Mouse (Mus musculus) myocyte (in vitro differentiated cells): ENCODE results near the gene Kbtbd3. TPM values are rescaled to one million over a fixed set of nuclear protein-coding genes. Genes with fewer than 3 reads are reported as not detected.
A peak's percentile ranks its signal among the peaks of the same experiment; 100 is the strongest.

Source experiments
- H3K27me3 ChIP-seq: one replicate; pipeline ENCODE4 v1.6.1; 2011; ENCODE audit not compliant: control insufficient read depth, insufficient read depth, insufficient read length
- H3K36me3 ChIP-seq: one replicate; pipeline ENCODE4 v1.6.1; 2011; ENCODE audit not compliant: control insufficient read depth, insufficient read depth
- H3K4me2 ChIP-seq: one replicate; pipeline ENCODE4 v1.6.1; 2011; ENCODE audit warnings: low read depth, control low read depth
- H3K4me3 ChIP-seq: one replicate; pipeline ENCODE4 v1.5.1; 2011; ENCODE audit warnings: mild to moderate bottlenecking, control low read depth, moderate library complexity
- H3K79me2 ChIP-seq: one replicate; pipeline ENCODE4 v1.6.1; 2011; ENCODE audit not compliant: control insufficient read depth, insufficient read depth
- H3ac ChIP-seq: one replicate; pipeline ENCODE4 v1.6.1; 2011; ENCODE audit not compliant: control insufficient read depth, insufficient read length
- CEBPB ChIP-seq: IDR thresholded peaks from 2 replicates; pipeline ENCODE4 v1.6.1; 2011; ENCODE audit warnings: mild to moderate bottlenecking, moderate library complexity; ENCODE audit not compliant: poor library complexity, insufficient read depth, severe bottlenecking
- E2F4 ChIP-seq: IDR thresholded peaks from one replicate; pipeline ENCODE4 v1.6.1; 2011; ENCODE audit warnings: mild to moderate bottlenecking, control low read depth, moderate library complexity; ENCODE audit not compliant: insufficient read depth
- MAX ChIP-seq: IDR thresholded peaks from one replicate; pipeline ENCODE4 v1.6.1; 2011; ENCODE audit warnings: low read depth, mild to moderate bottlenecking, control low read depth
- MYOD1 ChIP-seq, 3 experiments: IDR thresholded peaks; one replicate each; pipeline ENCODE4 v1.6.1; 2011; ENCODE audit warnings: control low read depth in 2 of 3, low read depth in 2 of 3, mild to moderate bottlenecking in 2 of 3, moderate library complexity in 1 of 3; ENCODE audit not compliant: insufficient read length in 2 of 3, control insufficient read depth in 1 of 3
- MYOG ChIP-seq, 3 experiments: IDR thresholded peaks; one replicate each; pipeline ENCODE4 v1.6.1; 2011; ENCODE audit warnings: control low read depth in 2 of 3, low read depth in 2 of 3, mild to moderate bottlenecking in 2 of 3; ENCODE audit not compliant: insufficient read length in 2 of 3, control insufficient read depth in 1 of 3, insufficient read depth in 1 of 3
- POLR2A ChIP-seq: IDR thresholded peaks from one replicate; pipeline ENCODE4 v1.6.1; 2011; ENCODE audit warnings: low read depth, mild to moderate bottlenecking, control low read depth, moderate library complexity; ENCODE audit not compliant: insufficient read length
- POLR2AphosphoS2 ChIP-seq: IDR thresholded peaks from one replicate; pipeline ENCODE4 v1.6.1; 2011; ENCODE audit warnings: low read depth, control low read depth; ENCODE audit not compliant: insufficient read length
- REST ChIP-seq: IDR thresholded peaks from one replicate; pipeline ENCODE4 v1.6.1; 2011; ENCODE audit warnings: mild to moderate bottlenecking, control low read depth, moderate library complexity; ENCODE audit not compliant: insufficient read depth, insufficient read length
- SRF ChIP-seq: IDR thresholded peaks from one replicate; pipeline ENCODE4 v1.6.1; 2011; ENCODE audit warnings: low read depth; ENCODE audit not compliant: control insufficient read depth, insufficient read length
- TCF12 ChIP-seq: IDR thresholded peaks from one replicate; pipeline ENCODE4 v1.6.1; 2011; ENCODE audit warnings: mild to moderate bottlenecking, control low read depth; ENCODE audit not compliant: poor library complexity, insufficient read depth, severe bottlenecking
- TCF3 ChIP-seq: IDR thresholded peaks from one replicate; pipeline ENCODE4 v1.6.1; 2011; ENCODE audit warnings: low read depth, control low read depth; ENCODE audit not compliant: insufficient read length
- USF1 ChIP-seq: IDR thresholded peaks from one replicate; pipeline ENCODE4 v1.6.1; 2011; ENCODE audit warnings: low read depth, mild to moderate bottlenecking, control low read depth, moderate library complexity
- polyA plus RNA-seq: library from polyadenylated mRNA; unstranded; fragments of >200 nt; fragmentation: generic; extraction: Trizol; gene quantifications from one replicate; pipeline ENCODE4 v1.2.1, GENCODE M21; 2012; ENCODE audit warnings: missing spikeins

The Kbtbd3 gene
- polyA plus RNA-seq, 1 experiment: 0.85 TPM

DNA sequence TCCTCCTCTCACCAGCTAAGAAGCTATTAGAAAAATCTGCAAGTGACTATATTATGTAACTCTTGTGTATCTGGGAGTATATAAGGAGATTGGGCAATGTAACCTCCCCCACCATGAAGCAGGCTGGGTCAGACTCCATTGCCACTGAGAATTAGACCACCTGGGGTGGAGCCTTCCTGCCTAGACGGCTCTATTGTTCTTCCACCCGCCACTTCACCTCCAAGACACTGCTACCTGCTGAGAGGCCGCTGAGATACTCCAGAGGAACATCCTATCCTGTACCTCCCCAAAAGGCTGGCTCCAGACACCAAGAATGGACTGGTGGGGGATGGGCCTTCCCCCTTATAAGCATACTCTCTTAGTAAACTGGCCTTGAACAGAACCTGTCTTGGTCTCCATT lies 25.8 kb upstream of the Kbtbd3 start:
- Histone ChIP-seq H3K79me2 (no peaks in the 10 kb centered on the region), H3K27me3 (no peaks in the 10 kb centered on the region), H3K36me3 (no peaks in the 10 kb centered on the region), H3K4me3 (no peak overlapping the region), H3ac (no peak overlapping the region), H3K4me2 (no peak overlapping the region)
- TF ChIP-seq MAX (no peak), REST (no peak), POLR2A (no peak), MYOD1 (IDR thresholded peaks at IDR 0.05; ENCODE audit: control insufficient read depth in 1 of 3, insufficient read length in 2 of 3, low read depth in 2 of 3) (no peak)

DNA sequence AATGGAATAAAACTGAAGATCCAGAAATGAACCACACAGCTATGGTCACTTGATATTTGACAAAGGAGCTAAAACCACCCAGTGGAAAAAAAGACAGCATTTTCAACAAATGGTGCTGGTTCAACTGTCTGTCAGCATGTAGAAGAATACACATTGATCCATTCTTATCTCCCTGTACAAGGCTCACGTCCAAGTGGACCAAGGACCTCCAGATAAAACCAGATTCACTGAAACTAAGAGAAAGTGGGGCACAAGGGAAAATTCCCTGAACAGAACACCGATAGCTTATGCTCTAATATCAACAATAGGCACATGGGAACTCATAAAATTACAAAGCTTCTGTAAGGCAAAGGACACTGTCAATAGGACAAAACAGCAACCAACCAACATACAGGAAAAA lies 9.2 kb upstream of the Kbtbd3 start:
- H3K36me3 ChIP-seq: peaks cover 5% of the 10 kb centered on the region
- no peaks in the 10 kb centered on the region for H3K79me2 ChIP-seq
- H3K4me2 ChIP-seq: no peak overlapping the region
- no peak overlapping the region for H3K4me3 ChIP-seq
- H3K27me3 ChIP-seq: no peaks in the 10 kb centered on the region
- H3ac ChIP-seq: no peak overlapping the region
- TF ChIP-seq TCF3 (no peak), MYOD1 (IDR thresholded peaks at IDR 0.05; ENCODE audit: control insufficient read depth in 1 of 3, insufficient read length in 2 of 3, low read depth in 2 of 3) (no peak), REST (no peak), SRF (no peak), POLR2A (no peak), MAX (no peak), TCF12 (no peak), E2F4 (no peak), CEBPB (no peak), USF1 (no peak), MYOG (IDR thresholded peaks at IDR 0.05; ENCODE audit: control insufficient read depth in 1 of 3, insufficient read depth in 1 of 3, insufficient read length in 2 of 3, low read depth in 2 of 3) (no peak), POLR2AphosphoS2 (no peak)

DNA sequence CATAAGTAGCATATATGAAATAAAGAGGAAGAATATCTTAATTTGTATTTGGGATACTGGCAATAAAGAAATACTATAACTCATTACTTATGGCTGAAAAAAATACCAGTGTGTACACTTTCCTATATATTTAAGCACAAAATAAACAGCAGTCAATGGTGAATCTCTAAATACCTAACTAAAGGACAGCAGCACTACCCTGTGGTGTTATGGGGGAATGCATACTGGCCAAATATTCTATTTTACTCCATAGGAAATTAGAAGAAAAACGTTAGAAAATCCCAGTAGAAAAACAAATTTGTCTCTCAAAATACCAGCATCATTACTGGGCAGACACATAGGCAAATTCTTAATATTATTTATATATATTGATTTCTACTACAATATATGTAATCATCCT lies 4.8 kb upstream of the Kbtbd3 start:
- no peaks in the 10 kb centered on the region for H3K27me3 ChIP-seq
- TF ChIP-seq POLR2A (no peak), POLR2AphosphoS2 (no peak), CEBPB (no peak)
- H3K4me2 ChIP-seq: no peak overlapping the region
- peaks cover 5% of the 10 kb centered on the region for H3K36me3 ChIP-seq
- no peak overlapping the region for H3ac ChIP-seq
- no peak overlapping the region for H3K4me3 ChIP-seq
- peaks cover 21% of the 10 kb centered on the region for H3K79me2 ChIP-seq

DNA sequence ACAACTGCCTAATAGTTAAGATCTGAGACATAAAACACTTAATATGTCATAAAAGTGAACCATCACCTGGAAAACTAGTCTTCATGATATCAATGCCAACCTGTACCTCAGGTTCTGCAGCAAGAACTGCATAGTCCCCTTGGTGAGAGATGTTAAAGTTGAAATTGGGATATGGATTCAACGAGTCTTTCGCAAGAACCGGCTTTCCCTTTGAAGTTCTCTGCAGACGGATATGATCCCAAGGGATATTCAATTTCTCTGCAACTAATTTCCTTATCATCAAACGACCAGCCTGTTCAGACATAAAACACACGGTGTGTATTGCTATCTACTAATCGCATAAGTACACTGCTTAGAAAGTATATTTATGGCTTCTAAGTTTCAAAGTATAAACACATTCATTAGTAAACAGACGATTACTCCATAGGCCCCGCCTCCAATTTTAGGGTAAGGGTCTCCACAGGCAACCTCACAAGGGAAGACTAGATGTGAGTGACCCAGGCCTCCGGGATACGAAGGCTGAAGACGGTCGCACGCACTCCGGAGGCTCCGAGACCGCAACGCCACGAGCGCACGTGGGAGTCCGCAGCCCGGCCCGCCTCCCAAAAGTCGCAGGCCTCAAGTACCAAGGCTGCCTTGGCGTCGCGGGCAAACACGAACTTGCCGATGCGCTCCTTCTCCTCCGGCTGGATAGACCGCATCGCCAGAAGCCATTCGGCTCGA lies 844 bp upstream of the Kbtbd3 start:
- no peaks in the 10 kb centered on the region for H3K36me3 ChIP-seq
- peaks cover 21% of the 10 kb centered on the region for H3K79me2 ChIP-seq
- TF ChIP-seq REST (no peak), CEBPB (peak; percentile 41; the same call in 1 of the 2 replicates)
- H3K4me2 ChIP-seq: peak overlapping the region; percentile 96
- H3ac ChIP-seq: peak overlapping the region; percentile 90
- peak overlapping the region; percentile 92 for H3K4me3 ChIP-seq
- no peaks in the 10 kb centered on the region for H3K27me3 ChIP-seq

DNA sequence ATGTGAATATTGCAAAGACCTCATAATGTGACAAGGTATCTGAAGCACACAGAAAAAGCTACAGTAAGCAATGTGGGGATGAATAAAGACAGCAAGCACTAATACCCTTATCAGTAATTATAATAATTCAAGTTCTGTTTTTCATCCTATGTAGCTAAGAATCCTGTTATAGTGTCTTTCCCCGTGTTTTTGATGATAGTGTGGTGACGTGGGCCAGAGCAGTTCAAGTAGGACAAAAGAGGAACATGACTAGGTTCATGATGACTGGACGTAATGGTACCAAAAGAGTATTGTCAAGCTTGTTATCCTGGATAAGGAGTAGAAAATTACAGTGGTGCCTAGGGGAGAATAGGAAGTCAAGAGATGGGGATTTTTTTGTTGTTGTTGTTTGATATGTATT lies 1.1 kb downstream of the Kbtbd3 start:
- no peaks in the 10 kb centered on the region for H3K27me3 ChIP-seq
- H3ac ChIP-seq: peak overlapping the region; percentile 90
- H3K79me2 ChIP-seq: peaks cover 21% of the 10 kb centered on the region
- H3K36me3 ChIP-seq: no peaks in the 10 kb centered on the region
- H3K4me3 ChIP-seq: peak overlapping the region; percentile 92
- H3K4me2 ChIP-seq: peak overlapping the region; percentile 94
- TF ChIP-seq POLR2A (no peak), USF1 (no peak)

DNA sequence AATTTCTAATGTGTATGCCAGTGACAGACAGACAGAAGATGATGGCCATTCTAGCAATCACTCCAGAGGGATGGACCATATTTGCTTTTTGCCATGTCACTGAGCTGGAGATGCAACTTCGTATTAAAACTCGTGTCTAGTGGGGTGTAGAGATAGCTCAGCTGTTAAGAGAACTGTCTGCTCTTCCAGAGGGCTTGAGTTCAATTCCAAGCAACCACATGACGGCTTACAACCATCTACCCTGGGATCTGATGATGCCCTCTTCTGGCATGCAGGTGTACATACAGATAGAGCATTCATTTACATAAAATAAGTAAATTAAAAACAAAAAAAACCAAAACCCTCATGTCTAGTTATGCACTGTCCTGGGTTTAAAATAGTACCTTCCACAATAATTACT lies 1.5 kb downstream of the Kbtbd3 start:
- H3K36me3 ChIP-seq: no peaks in the 10 kb centered on the region
- no peaks in the 10 kb centered on the region for H3K27me3 ChIP-seq
- H3ac ChIP-seq: no peak overlapping the region
- H3K79me2 ChIP-seq: peaks cover 21% of the 10 kb centered on the region
- TF ChIP-seq REST (no peak), MYOD1 (IDR thresholded peaks at IDR 0.05; ENCODE audit: control insufficient read depth in 1 of 3, insufficient read length in 2 of 3, low read depth in 2 of 3) (no peak), TCF3 (no peak), USF1 (no peak), POLR2A (no peak), CEBPB (no peak), MYOG (IDR thresholded peaks at IDR 0.05; ENCODE audit: control insufficient read depth in 1 of 3, insufficient read depth in 1 of 3, insufficient read length in 2 of 3, low read depth in 2 of 3) (no peak), E2F4 (no peak), SRF (no peak), MAX (no peak), POLR2AphosphoS2 (no peak), TCF12 (no peak)
- H3K4me2 ChIP-seq: no peak overlapping the region
- no peak overlapping the region for H3K4me3 ChIP-seq
